ENCODE assay signal across 14 mouse cellular contexts in genomic region chr14:25711602-25712001, GRCm38 (mm10). TPM values are rescaled to one million over a fixed set of nuclear protein-coding genes. Genes with fewer than 3 reads are reported as not detected.
A peak's percentile ranks its signal among the peaks of the same experiment; 100 is the strongest.
DNase-seq lines count a peak whose midpoint lies in the region; ATAC-seq and TF ChIP-seq lines count a peak whose summit lies in the region.
"Had no signal": no experiment of that assay in that cellular context is flagged by ENCODE, and none has a peak within 500 bp of the region (broad histone marks: within the 10 kb centered on the region; RNA-seq: fewer than 3 reads in every experiment).

No protein-coding gene starts in this region.

- peak overlapping the region; percentile 17 for H3K4me2 ChIP-seq in heart, embryonic 15.5 days
- 0 out of 2 replicates have a peak overlapping the region, but pooled peaks have one; percentile 3 for H3K4me2 ChIP-seq in lung, embryonic 14.5 days
- H3K4me2 ChIP-seq in intestine, postnatal 0 days (replicated peaks; ENCODE audit: low read depth), result peak overlapping the region; percentile 32
- H3K4me2 ChIP-seq in stomach, embryonic 14.5 days (replicated peaks; ENCODE audit: low read depth, low read length), result no peak overlapping the region
- H3K4me2 ChIP-seq: midbrain, embryonic 11.5 days had no signal

- intact Hi-C loops in heart, postnatal 14 days (cut with DNase I), result loop anchor here (2.0 kb wide), 1 partner anchor 89 kb away; no protein-coding TSS in a partner anchor

- H3K9me3 ChIP-seq in heart, embryonic 15.5 days (replicated peaks), result no peaks in the 10 kb centered on the region
- no peaks in the 10 kb centered on the region for H3K9me3 ChIP-seq in lung, embryonic 14.5 days (ENCODE audit: low read depth, low read length)
- no peaks in the 10 kb centered on the region for H3K9me3 ChIP-seq in intestine, postnatal 0 days (ENCODE audit: control insufficient read depth)
- no peaks in the 10 kb centered on the region for H3K9me3 ChIP-seq in stomach, embryonic 14.5 days (ENCODE audit: control insufficient read depth, low read depth, low read length)

- no peak overlapping the region for H3K9ac ChIP-seq in heart, embryonic 15.5 days
- no peak overlapping the region for H3K9ac ChIP-seq in lung, embryonic 14.5 days
- no peak overlapping the region; the same call in 1 of the 2 replicates for H3K9ac ChIP-seq in intestine, postnatal 0 days (ENCODE audit: low read depth, low read length)
- no peak overlapping the region for H3K9ac ChIP-seq in stomach, embryonic 14.5 days (replicated peaks; ENCODE audit: low read depth, low read length)
- H3K9ac ChIP-seq: liver, embryonic 14.5 days had no signal

- peaks cover 9% of the 10 kb centered on the region for H3K36me3 ChIP-seq in heart, embryonic 15.5 days
- peaks cover 24% of the 10 kb centered on the region; the same call in 1 of the 2 replicates for H3K36me3 ChIP-seq in lung, embryonic 14.5 days (ENCODE audit: insufficient read depth)
- peaks cover 5% of the 10 kb centered on the region; the same call in 1 of the 2 replicates for H3K36me3 ChIP-seq in intestine, postnatal 0 days (ENCODE audit: control insufficient read depth, insufficient read depth)
- peaks cover 12% of the 10 kb centered on the region for H3K36me3 ChIP-seq in stomach, embryonic 14.5 days (ENCODE audit: control insufficient read depth, insufficient read depth, low read length)

- no peak overlapping the region for H3K4me3 ChIP-seq in heart, embryonic 15.5 days
- H3K4me3 ChIP-seq in lung, embryonic 14.5 days (ENCODE audit: low read depth, low read length), result no peak overlapping the region
- no peak overlapping the region for H3K4me3 ChIP-seq in intestine, postnatal 0 days (ENCODE audit: low read depth, low read length)
- no peak overlapping the region for H3K4me3 ChIP-seq in stomach, embryonic 14.5 days (ENCODE audit: low read depth, low read length)

- ATAC-seq in heart, embryonic 15.5 days (replicated peaks; ENCODE audit: insufficient number of reproducible peaks, insufficient read depth, low FRiP score, low read depth), result no peak
- no peak; the same call in 1 of the 2 replicates for ATAC-seq in lung, embryonic 14.5 days (ENCODE audit: insufficient read depth)
- ATAC-seq in intestine, postnatal 0 days, result peak; percentile 20
- ATAC-seq in stomach, embryonic 14.5 days (ENCODE audit: insufficient number of reproducible peaks, insufficient read depth, low FRiP score, low read depth), result 0 out of 2 replicates have a peak, but pooled peaks have one; percentile 21
- ATAC-seq: CD4-positive, CD25-positive, alpha-beta regulatory T cell, adult 4 months had no signal

- peak overlapping the region; percentile 92 for H3K27ac ChIP-seq in heart, embryonic 15.5 days
- peak overlapping the region; percentile 78; the same call in 1 of the 2 replicates for H3K27ac ChIP-seq in lung, embryonic 14.5 days (ENCODE audit: low read depth)
- H3K27ac ChIP-seq in intestine, postnatal 0 days (ENCODE audit: low read depth, low read length), result 0 out of 2 replicates have a peak overlapping the region, but pooled peaks have one; percentile 35
- peak overlapping the region; percentile 83 for H3K27ac ChIP-seq in stomach, embryonic 14.5 days (ENCODE audit: low read length)
- H3K27ac ChIP-seq: liver, embryonic 14.5 days had no signal

- H3K27me3 ChIP-seq in heart, embryonic 15.5 days, result no peaks in the 10 kb centered on the region
- no peaks in the 10 kb centered on the region for H3K27me3 ChIP-seq in lung, embryonic 14.5 days (ENCODE audit: insufficient read depth, low read length)
- no peaks in the 10 kb centered on the region for H3K27me3 ChIP-seq in intestine, postnatal 0 days (replicated peaks; ENCODE audit: control insufficient read depth, insufficient read depth, low read length)
- no peaks in the 10 kb centered on the region for H3K27me3 ChIP-seq in stomach, embryonic 14.5 days (ENCODE audit: control insufficient read depth, insufficient read depth, low read length)

- DNase-seq in heart, postnatal 14 days, result no peak
- DNase-seq in lung, embryonic 14.5 days, result peak; percentile 49
- DNase-seq in lung, adult 18-20 months, result no peak
- DNase-seq in frontal cortex, postnatal 25 days (ENCODE audit: low spot score in 2 of 2), result no peak
- DNase-seq in left cerebral cortex, adult 11 months (ENCODE audit: low spot score), result no peak
- DNase-seq: cerebellum, adult 8-10 months; kidney, adult 8-10 months; layer of hippocampus, postnatal 36 days had no signal

- WGBS in heart, embryonic 15.5 days, result 30% methylated on average over 8 of the region's 8 CpGs
- 22% methylated on average over 8 of the region's 8 CpGs for WGBS in lung, embryonic 14.5 days
- WGBS in intestine, postnatal 0 days, result 14% methylated on average over 8 of the region's 8 CpGs
- 35% methylated on average over 8 of the region's 8 CpGs for WGBS in stomach, embryonic 14.5 days

- peaks cover 51% of the 10 kb centered on the region for H3K4me1 ChIP-seq in heart, embryonic 15.5 days (replicated peaks)
- H3K4me1 ChIP-seq in lung, embryonic 14.5 days (ENCODE audit: insufficient read depth), result peaks cover 21% of the 10 kb centered on the region
- peaks cover 18% of the 10 kb centered on the region for H3K4me1 ChIP-seq in intestine, postnatal 0 days (replicated peaks; ENCODE audit: control insufficient read depth, insufficient read depth, low read length)
- H3K4me1 ChIP-seq in stomach, embryonic 14.5 days (ENCODE audit: control insufficient read depth, insufficient read depth, low read length), result peaks cover 42% of the 10 kb centered on the region

- TF ChIP-seq CTCF in lung, embryonic 14.5 days (IDR thresholded peaks at IDR 0.05; ENCODE audit: low read depth), result peak; percentile 12; the same call in 1 of the 2 replicates
- TF ChIP-seq CTCF in intestine, postnatal 0 days (IDR thresholded peaks at IDR 0.05; ENCODE audit: low read depth), result no peak

RNA-seq across cellular contexts. Expression of gene Ppif, which starts 17.6 kb away (rescaled TPM):
- polyA plus RNA-seq in heart, embryonic 15.5 days (2015; fragmentation: Nextera tagmentation; extraction: Ambion mirVana), result 102 and 108 TPM in 2 replicates
- 100 to 1,000 TPM; 238 to 261 TPM for total RNA-seq in heart, postnatal 14 days (2021)
- 29.2 and 30.4 TPM in 2 replicates for polyA plus RNA-seq in lung, embryonic 14.5 days (2014; fragmentation: Nextera tagmentation; extraction: Ambion mirVana)
- polyA plus RNA-seq in intestine, postnatal 0 days (2015; fragmentation: Nextera tagmentation; extraction: Ambion mirVana), result 73.8 and 80.0 TPM in 2 replicates
- 48.1 and 48.3 TPM in 2 replicates for polyA plus RNA-seq in stomach, embryonic 14.5 days (2014; fragmentation: Nextera tagmentation; extraction: Ambion mirVana)

RNA-seq across cellular contexts. Expression of gene Zcchc24, which starts 57.2 kb away (rescaled TPM):
- polyA plus RNA-seq in heart, embryonic 15.5 days (2015; fragmentation: Nextera tagmentation; extraction: Ambion mirVana), result 22.4 and 26.8 TPM in 2 replicates
- 10 to 100 TPM; 47.6 to 48.3 TPM for total RNA-seq in heart, postnatal 14 days (2021)
- polyA plus RNA-seq in lung, embryonic 14.5 days (2014; fragmentation: Nextera tagmentation; extraction: Ambion mirVana), result 29.6 and 29.8 TPM in 2 replicates
- 10.3 and 12.1 TPM in 2 replicates for polyA plus RNA-seq in intestine, postnatal 0 days (2015; fragmentation: Nextera tagmentation; extraction: Ambion mirVana)
- 29.5 and 32.4 TPM in 2 replicates for polyA plus RNA-seq in stomach, embryonic 14.5 days (2014; fragmentation: Nextera tagmentation; extraction: Ambion mirVana)

Comparison
In these comparisons a context has a peak if more than half of its experiments do, and no peak if none do; other contexts are left out.
1. ATAC-seq: peak in intestine, postnatal 0 days (single experiment) and stomach, embryonic 14.5 days (single experiment); none in heart, embryonic 15.5 days (single experiment) and lung, embryonic 14.5 days (single experiment).
2. H3K27ac ChIP-seq: peak in every context shown above with its lines; median percentile 92 in heart, embryonic 15.5 days; 83 in stomach, embryonic 14.5 days; 78 in lung, embryonic 14.5 days; 35 in intestine, postnatal 0 days.